Mouse (Mus musculus) cerebellum, adult 2 months (tissue): ENCODE results near the gene Sema4g.

Experiments used
- CTCF ChIP-seq: fragments of 200-500 bp; IDR thresholded peaks from 2 replicates; pipeline ENCODE4 v1.5.1; 2011; ENCODE audit warnings: low read depth, mild to moderate bottlenecking, control low read depth, low read length, moderate library complexity, borderline replicate concordance; ENCODE audit not compliant: insufficient read depth
- POLR2A ChIP-seq: fragments of 200-500 bp; IDR thresholded peaks from 2 replicates; pipeline ENCODE4 v1.6.1; 2011; ENCODE audit warnings: low read length, control low read depth, borderline replicate concordance; ENCODE audit not compliant: insufficient read depth

GRCm38 (mm10) chr19:45044389-45044927 is 55.6 kb downstream of the Sema4g start:
- no peak for TF ChIP-seq CTCF
- TF ChIP-seq POLR2A = no peak
